Mouse (Mus musculus) thymus, adult 2 months (tissue): Measurements from ENCODE around the gene Tac2.

Source experiments
- CTCF ChIP-seq: fragments of 200-500 bp; IDR thresholded peaks from 2 replicates; pipeline ENCODE4 v1.5.1; 2012; ENCODE audit warnings: mild to moderate bottlenecking, control low read depth, low read length, moderate library complexity, borderline replicate concordance; ENCODE audit not compliant: control insufficient read depth, poor library complexity, insufficient read depth; ENCODE audit errors: extremely low read depth
- POLR2A ChIP-seq: fragments of 200-500 bp; IDR thresholded peaks from 2 replicates; pipeline ENCODE4 v1.6.1; 2012; ENCODE audit warnings: mild to moderate bottlenecking, low read length, control low read depth, moderate library complexity; ENCODE audit not compliant: control insufficient read depth, poor library complexity, insufficient read depth; ENCODE audit errors: extremely low read depth

DNA sequence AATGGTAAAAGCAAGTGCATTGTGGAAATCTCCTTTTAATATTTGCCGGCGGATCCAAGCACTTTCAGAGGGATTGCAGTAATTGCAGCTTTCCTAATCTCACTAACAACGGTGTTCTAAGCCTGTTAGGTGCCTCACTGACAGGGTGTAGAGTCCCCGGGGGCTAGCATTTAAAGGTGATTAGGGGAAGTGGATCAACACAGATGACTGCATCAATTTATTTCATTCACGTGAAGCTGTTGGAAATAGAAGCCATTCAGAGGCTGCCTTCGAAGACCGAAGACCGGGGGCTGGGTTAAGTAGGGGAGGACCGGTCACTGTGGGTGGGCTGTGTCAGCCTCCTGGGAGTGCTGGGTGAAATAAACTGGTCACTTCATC is 6.6 kb downstream of the Tac2 start:
- TF ChIP-seq POLR2A (no peak), CTCF (no peak)
